Mouse (Mus musculus): ENCODE data around the gene Gm8082. TPM values are rescaled to one million over a fixed set of nuclear protein-coding genes. Genes with fewer than 3 reads are reported as not detected.
"Not testable (repeated sequence)": the region's sequence is repeated elsewhere in the genome, so short reads cannot be mapped to it uniquely, and the experiment has no call there.

Gene Gm8082
- not detected for total RNA-seq (2021)
- long read RNA-seq: 0 reads

GRCm38 (mm10) chr14:42993524-42993923 lies at the start of gene Gm8082:
Gm8082 (minus strand) TSS chr14:42993624.
- DNase-seq (ENCODE audit: low spot score in 2 of 2): not testable (repeated sequence)

GRCm38 (mm10) chr14:43015528-43015927 lies 22.1 kb upstream of the Gm8082 start, which contains the start of gene Gm10376:
Gm10376 (minus strand) TSS chr14:43015628.
- not testable (repeated sequence) for DNase-seq (ENCODE audit: low spot score in 2 of 2)

Other genes with a start within 250 kb of the Gm8082 start
- not detected for gene Gm3015, start 224.8 kb downstream of the Gm8082 start, total RNA-seq (2021)
- gene Gm10377, start 195.6 kb downstream of the Gm8082 start, total RNA-seq (2021): not detected
- not detected for gene Gm21977, start 140.1 kb downstream of the Gm8082 start, total RNA-seq (2021)
- gene Gm10376, start 22.0 kb upstream of the Gm8082 start, total RNA-seq (2021): under 1 TPM in 1 of 2 experiments, not detected in 1; 0.91 TPM
- gene Gm8094, start 83.0 kb upstream of the Gm8082 start, total RNA-seq (2021): not detected
- gene Gm8104, start 107.0 kb upstream of the Gm8082 start, total RNA-seq (2021): under 1 TPM; 0.25 TPM
- gene Gm7233, start 186.2 kb upstream of the Gm8082 start, total RNA-seq (2021): under 1 TPM in 1 of 2 experiments, not detected in 1; 0.33 TPM
- not detected for gene Gm8122, start 241.7 kb upstream of the Gm8082 start, total RNA-seq (2021)

All from layer of hippocampus, postnatal 10 days (tissue).